Mouse (Mus musculus): Measurements from ENCODE around the gene Bcar1.
A peak's percentile ranks its signal among the peaks of the same experiment; 100 is the strongest.

The Bcar1 gene

DNA sequence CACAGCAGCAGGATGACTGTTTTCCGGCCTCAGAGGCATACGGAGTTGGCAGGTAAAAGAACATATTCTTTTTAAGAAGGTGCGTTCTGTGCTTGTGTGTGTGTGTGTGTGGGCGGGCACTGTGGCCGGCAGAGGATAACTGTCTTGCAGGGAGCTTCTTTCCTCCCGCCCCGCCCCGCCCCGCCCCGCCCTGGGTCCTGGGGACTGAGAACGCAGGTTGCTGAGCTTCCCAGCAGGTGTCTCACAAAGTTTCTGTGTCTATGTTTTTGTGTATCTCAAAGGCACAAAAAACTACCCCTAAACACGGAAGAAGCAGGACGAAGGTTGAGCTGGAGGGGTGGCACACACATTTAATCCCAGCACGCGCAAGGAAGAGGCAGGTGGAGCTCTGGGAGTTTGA is 25.7 kb upstream of the Bcar1 start:
- no peak for DNase-seq (ENCODE audit: low read depth)

GRCm38 (mm10) chr8:111768651-111769050 is 25.0 kb upstream of the Bcar1 start:
- DNase-seq (ENCODE audit: low read depth): no peak

DNA sequence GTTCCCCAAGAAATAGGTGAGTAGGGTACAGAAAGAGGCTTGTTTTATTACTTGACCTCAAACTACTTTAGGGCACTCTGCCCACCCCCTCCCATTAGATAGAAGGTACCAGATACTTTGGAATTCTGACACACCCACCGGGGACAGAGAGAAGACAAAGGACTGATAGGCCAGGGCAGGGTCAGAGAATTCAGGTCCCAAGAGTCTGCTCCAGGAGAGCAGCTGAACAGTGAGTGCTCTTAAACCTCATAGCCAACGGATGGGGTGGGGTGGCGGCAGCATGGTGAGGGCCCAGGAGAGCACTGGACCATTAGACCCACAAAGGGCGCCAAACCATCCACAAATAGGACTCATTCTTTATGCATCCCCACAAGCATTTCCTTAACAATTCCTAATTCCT is 22.0 kb upstream of the Bcar1 start:
- DNase-seq (ENCODE audit: low read depth): no peak

DNA sequence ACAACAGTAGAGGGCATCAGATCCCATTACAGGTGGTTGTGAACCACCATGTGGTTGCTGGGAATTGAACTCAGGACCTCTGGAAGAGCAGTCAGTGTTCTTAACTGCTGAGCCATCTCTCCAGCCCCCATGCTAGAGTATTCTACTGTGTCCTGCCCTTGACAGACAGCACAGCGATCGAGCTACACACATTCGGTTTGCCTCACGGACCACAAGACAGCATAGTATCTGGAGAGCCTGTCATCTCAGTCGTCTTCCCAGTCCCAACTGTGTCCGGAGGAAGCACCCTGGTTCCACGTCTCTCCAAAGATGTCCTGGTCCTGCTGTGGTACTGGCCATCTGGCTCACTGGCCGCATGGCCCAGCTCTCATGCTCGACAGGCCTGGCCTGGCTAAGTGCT is 21.5 kb upstream of the Bcar1 start:
- no peak for DNase-seq (ENCODE audit: low read depth)

- no peak for DNase-seq (ENCODE audit: low read depth)
These were observed 17.1 kb upstream of the Bcar1 start for GRCm38 (mm10) chr8:111760708-111761107.

GRCm38 (mm10) chr8:111758817-111759216 is 15.2 kb upstream of the Bcar1 start:
- DNase-seq (ENCODE audit: low read depth): no peak

- no peak for DNase-seq (ENCODE audit: low read depth)
These were observed 14.0 kb upstream of the Bcar1 start for GRCm38 (mm10) chr8:111757599-111757998.

- no peak for DNase-seq (ENCODE audit: low read depth)
These were observed 11.1 kb upstream of the Bcar1 start for GRCm38 (mm10) chr8:111754736-111755135.

GRCm38 (mm10) chr8:111754088-111754487 is 10.5 kb upstream of the Bcar1 start:
- no peak for DNase-seq (ENCODE audit: low read depth)

DNA sequence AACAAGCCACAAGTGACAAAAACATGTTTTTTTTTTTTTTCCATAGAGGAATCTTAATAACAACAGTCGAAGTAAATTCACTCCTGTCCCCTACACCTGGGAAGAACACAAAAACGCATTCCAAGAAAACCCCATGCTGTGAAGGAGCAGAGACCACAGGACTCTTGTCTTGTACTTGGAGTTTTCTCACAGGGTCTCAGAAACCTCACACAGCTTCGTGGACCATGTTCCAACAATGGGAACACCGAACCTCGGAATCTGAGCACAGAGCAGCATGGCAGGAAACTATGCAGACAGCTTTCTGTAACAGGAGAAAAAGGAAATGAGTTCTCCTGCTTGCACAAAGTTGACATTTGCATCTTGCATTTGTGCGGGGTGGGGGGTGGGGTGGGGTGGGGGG is 5.2 kb upstream of the Bcar1 start:
- no peak for DNase-seq (ENCODE audit: low read depth)

DNA sequence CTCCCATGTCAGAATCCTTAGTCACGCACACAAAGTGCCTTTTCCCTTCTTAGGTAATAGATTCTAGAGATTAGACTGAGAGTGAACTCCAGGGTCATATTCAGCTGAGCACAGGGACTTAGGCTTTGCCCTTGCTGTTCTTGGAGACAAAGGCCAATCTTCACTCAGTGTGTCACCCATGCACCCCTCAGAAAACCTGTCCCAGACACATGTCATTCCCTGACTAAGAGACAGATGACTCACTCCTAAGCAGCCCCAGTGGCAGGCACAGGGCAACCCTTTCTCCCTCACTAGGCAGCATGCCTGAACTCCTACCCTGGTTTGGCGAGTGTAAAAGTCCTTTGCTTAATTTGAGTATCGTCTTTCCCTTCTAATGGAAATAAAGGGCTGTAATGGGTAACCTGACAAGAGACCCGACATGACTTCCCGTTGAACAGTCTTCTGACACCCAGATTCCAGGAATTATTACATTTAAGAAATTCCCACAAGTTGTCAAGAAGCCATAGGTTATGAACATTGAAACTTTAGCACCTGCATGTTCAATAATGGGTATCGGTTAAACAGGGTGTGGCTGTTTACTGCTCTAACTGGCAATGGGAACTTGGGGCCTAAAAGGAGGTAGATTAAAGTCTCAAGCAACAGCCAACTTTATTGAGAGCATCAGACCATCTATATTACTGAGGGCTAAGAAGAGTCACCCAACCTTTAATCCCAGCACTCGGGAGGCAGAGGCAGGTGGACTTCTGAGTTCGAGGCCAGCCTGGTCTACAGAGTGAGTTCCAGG is 4.4 kb upstream of the Bcar1 start:
- peak; percentile 54 for DNase-seq (ENCODE audit: low read depth)

DNA sequence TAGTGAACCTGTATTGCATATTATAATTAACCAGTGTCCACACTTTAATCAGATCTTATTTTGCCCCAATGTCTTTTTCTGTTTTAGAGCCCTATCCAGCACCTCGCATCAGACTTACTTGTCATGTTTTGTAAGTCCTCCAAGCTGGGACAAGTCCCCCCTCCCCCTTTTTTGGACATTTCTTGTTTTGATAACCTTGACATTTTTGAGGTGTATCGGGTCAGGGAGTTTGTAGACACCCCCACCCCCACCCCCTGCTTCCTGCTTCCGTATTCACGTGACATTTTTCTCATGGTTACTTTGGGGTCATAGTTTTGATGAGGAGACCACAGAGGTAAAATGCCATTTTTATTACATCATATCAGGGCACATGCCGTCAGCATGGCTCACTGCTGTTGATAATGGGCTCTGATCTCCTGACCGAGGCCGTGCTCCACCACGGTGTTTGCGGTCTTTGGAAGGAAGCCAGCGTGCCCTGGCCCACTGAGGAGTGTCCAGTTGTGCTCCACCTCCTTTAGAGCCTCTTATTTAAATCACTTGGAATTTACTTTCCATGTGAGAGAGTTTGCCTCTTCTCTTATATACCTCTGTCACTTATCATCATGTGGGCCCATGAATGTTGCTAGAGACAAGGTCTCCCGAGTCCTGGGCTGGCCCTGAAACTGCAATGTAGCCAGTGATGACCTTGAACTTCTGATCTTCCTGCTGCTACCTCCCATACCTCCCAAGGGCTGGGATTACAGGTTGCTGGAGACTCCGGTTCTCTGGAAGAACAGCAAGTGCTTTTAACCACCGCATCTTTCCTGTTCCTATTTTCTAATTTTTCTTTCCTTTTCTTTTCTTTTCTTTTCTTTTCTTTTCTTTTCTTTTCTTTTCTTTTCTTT is 3.2 kb upstream of the Bcar1 start:
- peak; percentile 66 for DNase-seq (ENCODE audit: low read depth)

DNA sequence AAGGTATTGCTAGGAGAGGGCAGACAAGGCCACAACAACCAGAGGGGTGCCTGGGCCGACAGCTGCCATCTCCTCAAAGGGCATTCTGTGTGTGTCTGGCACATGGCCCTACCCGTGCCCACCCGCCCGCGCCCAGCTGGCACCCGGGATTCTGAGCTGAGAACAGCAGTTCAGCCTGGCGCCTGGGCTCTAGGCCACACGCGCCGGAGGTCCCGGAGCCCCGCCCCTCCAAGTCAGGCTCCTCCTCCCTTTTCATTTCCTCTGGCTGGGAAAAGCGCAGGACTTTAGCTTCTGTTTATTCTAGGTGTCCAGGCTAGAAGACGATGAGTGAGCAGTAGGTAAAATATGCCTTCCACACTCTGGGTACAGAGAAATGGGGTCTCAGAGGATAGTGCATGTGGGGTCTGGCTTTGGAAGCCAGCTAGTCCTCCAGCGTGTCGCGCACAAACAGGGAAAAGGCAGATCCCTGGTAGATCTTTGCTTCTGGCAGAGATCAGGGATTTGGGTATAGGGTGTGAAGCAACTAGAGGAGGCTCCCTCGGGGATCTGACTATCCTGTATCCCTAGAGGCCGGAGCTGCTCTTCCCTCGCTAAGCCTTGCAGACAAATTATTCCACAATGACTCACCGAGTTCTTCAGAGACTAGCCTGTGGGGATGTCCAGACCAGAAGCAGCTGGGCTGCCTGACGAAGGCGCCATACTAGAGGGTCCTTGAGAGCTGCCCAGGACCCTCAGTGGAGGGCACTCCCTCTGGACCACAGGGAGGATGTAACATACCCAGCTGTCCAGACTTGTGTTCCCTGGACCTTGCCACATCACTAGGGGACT is 2.2 kb upstream of the Bcar1 start:
- no peak for DNase-seq (ENCODE audit: low read depth)

GRCm38 (mm10) chr8:111745086-111745485 is 1.5 kb upstream of the Bcar1 start:
- no peak for DNase-seq (ENCODE audit: low read depth)

- DNase-seq (ENCODE audit: low read depth): no peak
These were observed 363 bp downstream of the Bcar1 start for GRCm38 (mm10) chr8:111743101-111743791.

DNA sequence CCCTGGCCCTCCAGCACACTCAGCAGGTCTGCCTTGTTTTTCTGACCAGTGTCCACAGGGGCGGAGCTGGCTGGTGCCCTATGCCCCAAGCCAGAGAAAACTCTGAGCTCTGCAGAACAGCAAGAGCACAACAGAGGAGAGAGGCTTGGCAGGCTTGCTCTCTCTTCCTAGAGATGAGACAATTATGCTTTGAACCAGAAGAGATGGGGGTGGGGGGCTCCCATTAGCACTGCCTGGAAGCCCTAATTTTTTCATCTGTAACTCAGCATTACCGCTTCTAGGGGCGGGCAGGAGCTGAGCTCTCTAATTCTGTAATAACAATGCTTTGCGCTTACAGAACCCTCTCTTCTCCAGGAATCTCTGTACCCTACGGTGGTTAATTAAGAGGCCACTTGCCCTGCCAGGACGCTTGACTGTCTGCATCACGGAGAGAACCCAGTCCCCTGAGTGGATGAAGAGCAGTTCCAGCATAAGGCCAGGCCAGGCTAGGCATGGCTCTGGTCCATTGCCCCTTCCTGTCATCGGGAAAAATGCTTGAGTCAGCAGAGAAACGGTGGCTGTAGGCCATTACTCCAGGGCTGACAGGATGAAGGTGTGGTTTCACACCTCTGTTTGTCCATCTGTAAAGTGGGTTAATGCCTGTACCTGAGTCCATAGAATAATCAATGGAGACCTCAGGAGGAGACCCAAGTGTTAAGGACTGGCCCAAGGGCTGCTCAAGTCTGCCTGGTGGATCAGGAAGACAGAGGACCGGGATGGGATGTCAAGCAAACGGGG is 1.2 kb downstream of the Bcar1 start:
- no peak for DNase-seq (ENCODE audit: low read depth)

- DNase-seq (ENCODE audit: low read depth): peak; percentile 17
These were observed 2.1 kb downstream of the Bcar1 start for GRCm38 (mm10) chr8:111741556-111741955.

- no peak for DNase-seq (ENCODE audit: low read depth)
These were observed 2.6 kb downstream of the Bcar1 start for GRCm38 (mm10) chr8:111740994-111741393.

DNA sequence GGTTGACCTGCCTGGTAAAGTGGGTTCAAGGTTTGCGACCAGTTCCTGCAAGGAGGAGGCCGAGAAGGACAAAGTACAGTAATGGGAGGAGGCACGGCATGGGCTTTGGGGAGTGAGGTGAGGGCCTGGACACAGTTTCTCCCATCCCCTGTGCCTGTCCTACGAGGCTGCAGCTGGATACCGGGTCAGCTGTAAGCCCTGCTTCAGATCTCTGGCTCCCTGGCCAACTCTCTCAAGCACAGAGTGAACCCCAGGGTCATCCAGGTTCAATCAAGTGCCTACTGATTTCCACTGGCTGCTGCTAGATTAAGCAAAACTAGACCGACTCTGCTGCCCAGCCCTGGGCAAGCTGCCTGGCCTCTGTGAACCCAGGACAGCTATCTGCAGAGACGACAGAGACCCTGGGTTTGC is 3.3 kb downstream of the Bcar1 start:
- no peak for DNase-seq (ENCODE audit: low read depth)

GRCm38 (mm10) chr8:111739604-111740003 is 4.0 kb downstream of the Bcar1 start:
- peak; percentile 54 for DNase-seq (ENCODE audit: low read depth)

- no peak for DNase-seq (ENCODE audit: low read depth)
These were observed 4.7 kb downstream of the Bcar1 start for GRCm38 (mm10) chr8:111738867-111739266.
